Mouse (Mus musculus): ENCODE data around the gene Gm18336. TPM values are rescaled to one million over a fixed set of nuclear protein-coding genes. Genes with fewer than 3 reads are reported as not detected.

Gene Gm18336
- polyA plus RNA-seq, 1 experiment from 2014 or later = not detected

- Histone ChIP-seq H3K9me3 (ENCODE audit: control insufficient read depth, low read length) (no peaks in the 10 kb centered on the region), H3K36me3 (ENCODE audit: control insufficient read depth, insufficient read depth, low read length) (no peaks in the 10 kb centered on the region), H3K27me3 (ENCODE audit: control insufficient read depth, insufficient read depth, low read length) (no peaks in the 10 kb centered on the region), H3K4me2 (ENCODE audit: low read length) (no peak overlapping the region), H3K4me1 (ENCODE audit: control insufficient read depth in 2 of 2, insufficient read depth in 2 of 2, low read length in 2 of 2) (no peaks in the 10 kb centered on the region), H3K27ac (replicated peaks in 1 of 2; ENCODE audit: control insufficient read depth in 1 of 2, insufficient read depth in 1 of 2, low read depth in 2 of 2, low read length in 2 of 2) (no peak overlapping the region), H3K4me3 (ENCODE audit: control insufficient read depth in 1 of 2, insufficient read depth in 1 of 2, low read depth in 1 of 2, low read length in 2 of 2) (no peak overlapping the region), H3K9ac (ENCODE audit: low read length) (no peak overlapping the region)
- ATAC-seq (ENCODE audit: insufficient number of reproducible peaks, insufficient read depth, low FRiP score, low read depth) = no peak
- 85% methylated on average over 20 of the region's 20 CpGs for WGBS
Observed at GRCm38 (mm10) chrX:73400951-73401350, 2.4 kb upstream of the Gm18336 start.

DNA sequence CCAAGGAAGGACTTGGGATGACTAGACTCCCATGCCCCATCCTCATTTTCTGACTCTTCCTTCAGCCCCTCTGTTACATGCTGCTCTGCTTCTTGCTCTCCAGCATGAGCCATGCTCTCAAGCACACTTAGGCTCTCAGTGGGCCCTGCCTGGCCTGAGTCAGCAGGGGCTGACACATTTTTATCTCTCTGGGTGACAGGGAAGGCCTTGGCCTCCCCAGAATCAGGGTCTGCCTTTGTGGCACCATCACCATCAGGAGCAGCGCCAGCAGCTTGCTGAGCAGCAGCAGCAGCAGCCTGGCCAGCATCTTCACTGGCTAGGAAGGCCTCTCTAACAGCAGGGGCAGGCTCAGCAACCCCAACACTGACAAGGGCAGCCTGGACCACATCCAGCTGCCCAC is 2.1 kb downstream of the Gm18336 start:
- H3K4me2 ChIP-seq (ENCODE audit: low read length) = no peak overlapping the region

DNA sequence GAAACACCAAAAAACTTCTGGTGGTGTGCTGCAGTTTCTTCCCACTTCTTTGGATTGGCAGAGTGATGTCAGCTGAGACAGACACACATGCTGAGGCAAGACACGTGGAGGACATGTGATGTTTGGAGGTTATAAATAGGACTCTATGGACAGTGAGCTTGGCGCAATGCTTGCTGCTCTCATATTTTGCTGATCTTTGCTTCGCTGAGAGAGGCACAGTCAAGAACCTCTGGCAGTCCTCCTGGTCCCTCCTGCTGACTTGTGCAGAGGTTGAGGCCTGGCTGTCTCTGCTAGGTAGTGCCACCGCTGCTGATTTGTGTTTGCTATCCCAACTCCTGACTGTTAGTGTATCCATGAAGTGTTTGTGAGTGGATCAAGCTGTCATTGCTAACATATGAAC is 7.1 kb downstream of the Gm18336 start:
- WGBS = 68% methylated on average over 4 of the region's 4 CpGs
- Histone ChIP-seq H3K9me3 (ENCODE audit: control insufficient read depth, low read length) (no peaks in the 10 kb centered on the region), H3K36me3 (ENCODE audit: control insufficient read depth, insufficient read depth, low read length) (no peaks in the 10 kb centered on the region)

More for the DNA sequence above, 2.1 kb downstream of the Gm18336 start:
- H3K4me3 ChIP-seq (ENCODE audit: control insufficient read depth in 1 of 2, insufficient read depth in 1 of 2, low read depth in 1 of 2, low read length in 2 of 2) = no peak overlapping the region
- no peaks in the 10 kb centered on the region; a peak in 1 of 4 replicates for H3K4me1 ChIP-seq (ENCODE audit: control insufficient read depth in 2 of 2, insufficient read depth in 2 of 2, low read length in 2 of 2)
- 70% methylated on average over 1 of the region's 1 CpGs for WGBS
- H3K27ac ChIP-seq (replicated peaks in 1 of 2; ENCODE audit: control insufficient read depth in 1 of 2, insufficient read depth in 1 of 2, low read depth in 2 of 2, low read length in 2 of 2) = no peak overlapping the region
- H3K9me3 ChIP-seq (ENCODE audit: control insufficient read depth, low read length) = no peaks in the 10 kb centered on the region
- no peak for ATAC-seq (ENCODE audit: insufficient number of reproducible peaks, insufficient read depth, low FRiP score, low read depth)
- H3K36me3 ChIP-seq (ENCODE audit: control insufficient read depth, insufficient read depth, low read length) = no peaks in the 10 kb centered on the region
- no peaks in the 10 kb centered on the region for H3K27me3 ChIP-seq (ENCODE audit: control insufficient read depth, insufficient read depth, low read length)
- H3K9ac ChIP-seq (ENCODE audit: low read length) = no peak overlapping the region

DNA sequence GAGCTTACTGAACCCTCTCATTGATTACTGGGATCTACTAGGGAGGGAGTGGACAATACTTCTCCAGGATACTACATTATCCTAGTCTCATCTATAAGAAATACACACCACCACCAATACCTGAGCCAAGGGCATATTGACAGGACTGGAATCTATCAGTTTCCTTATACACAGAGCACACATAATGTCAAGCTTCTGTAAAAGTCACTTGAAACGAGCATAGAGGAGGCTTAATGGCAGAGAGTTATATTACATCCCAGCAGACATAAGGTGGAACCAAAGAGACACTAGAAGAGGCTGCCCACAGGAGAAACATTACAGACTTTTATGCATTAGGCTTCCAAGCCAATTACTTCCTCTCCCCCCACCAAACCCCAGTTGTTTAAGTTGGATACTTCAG is 13.6 kb downstream of the Gm18336 start:
- Histone ChIP-seq H3K27me3 (ENCODE audit: control insufficient read depth, insufficient read depth, low read length) (no peaks in the 10 kb centered on the region), H3K4me3 (ENCODE audit: control insufficient read depth in 1 of 2, insufficient read depth in 1 of 2, low read depth in 1 of 2, low read length in 2 of 2) (no peak overlapping the region), H3K9me3 (ENCODE audit: control insufficient read depth, low read length) (no peaks in the 10 kb centered on the region), H3K4me1 (ENCODE audit: control insufficient read depth in 2 of 2, insufficient read depth in 2 of 2, low read length in 2 of 2) (no peaks in the 10 kb centered on the region), H3K4me2 (ENCODE audit: low read length) (no peak overlapping the region), H3K27ac (replicated peaks in 1 of 2; ENCODE audit: control insufficient read depth in 1 of 2, insufficient read depth in 1 of 2, low read depth in 2 of 2, low read length in 2 of 2) (no peak overlapping the region), H3K36me3 (ENCODE audit: control insufficient read depth, insufficient read depth, low read length) (no peaks in the 10 kb centered on the region), H3K9ac (ENCODE audit: low read length) (no peak overlapping the region)
- WGBS = 22% methylated on average over 1 of the region's 1 CpGs
- no peak for ATAC-seq (ENCODE audit: insufficient number of reproducible peaks, insufficient read depth, low FRiP score, low read depth)

More for the DNA sequence above, 7.1 kb downstream of the Gm18336 start:
- no peak for ATAC-seq (ENCODE audit: insufficient number of reproducible peaks, insufficient read depth, low FRiP score, low read depth)
- no peaks in the 10 kb centered on the region for H3K27me3 ChIP-seq (ENCODE audit: control insufficient read depth, insufficient read depth, low read length)
- no peak overlapping the region for H3K4me2 ChIP-seq (ENCODE audit: low read length)
- H3K4me1 ChIP-seq (ENCODE audit: control insufficient read depth in 2 of 2, insufficient read depth in 2 of 2, low read length in 2 of 2) = no peaks in the 10 kb centered on the region; a peak in 1 of 4 replicates
- H3K27ac ChIP-seq (replicated peaks in 1 of 2; ENCODE audit: control insufficient read depth in 1 of 2, insufficient read depth in 1 of 2, low read depth in 2 of 2, low read length in 2 of 2) = no peak overlapping the region
- H3K4me3 ChIP-seq (ENCODE audit: control insufficient read depth in 1 of 2, insufficient read depth in 1 of 2, low read depth in 1 of 2, low read length in 2 of 2) = no peak overlapping the region
- H3K9ac ChIP-seq (ENCODE audit: low read length) = no peak overlapping the region

DNA sequence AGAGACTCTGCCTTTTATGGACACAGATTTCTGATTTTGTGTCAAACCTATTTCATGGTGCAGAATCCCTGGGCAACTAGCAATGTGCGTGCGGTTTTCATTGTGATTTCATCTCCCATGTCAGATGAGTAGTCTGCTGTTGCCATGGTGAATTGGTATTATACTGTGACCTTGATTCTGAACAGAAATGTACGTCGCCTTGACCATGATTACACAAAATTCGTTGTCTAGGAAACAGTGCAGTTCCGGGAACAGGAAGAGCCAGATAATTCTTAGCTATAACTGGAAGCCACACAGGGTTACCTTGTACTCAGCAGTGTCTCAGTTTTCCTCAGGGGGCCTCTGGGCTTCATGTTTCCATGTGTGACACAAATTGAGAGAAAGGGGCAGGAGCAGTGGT is 14.1 kb downstream of the Gm18336 start:
- no peak for ATAC-seq (ENCODE audit: insufficient number of reproducible peaks, insufficient read depth, low FRiP score, low read depth)
- H3K27ac ChIP-seq (replicated peaks in 1 of 2; ENCODE audit: control insufficient read depth in 1 of 2, insufficient read depth in 1 of 2, low read depth in 2 of 2, low read length in 2 of 2) = no peak overlapping the region
- no peaks in the 10 kb centered on the region for H3K27me3 ChIP-seq (ENCODE audit: control insufficient read depth, insufficient read depth, low read length)
- no peaks in the 10 kb centered on the region for H3K4me1 ChIP-seq (ENCODE audit: control insufficient read depth in 2 of 2, insufficient read depth in 2 of 2, low read length in 2 of 2)
- no peaks in the 10 kb centered on the region for H3K9me3 ChIP-seq (ENCODE audit: control insufficient read depth, low read length)
- no peak overlapping the region for H3K9ac ChIP-seq (ENCODE audit: low read length)
- H3K4me2 ChIP-seq (ENCODE audit: low read length) = no peak overlapping the region
- no peak overlapping the region for H3K4me3 ChIP-seq (ENCODE audit: control insufficient read depth in 1 of 2, insufficient read depth in 1 of 2, low read depth in 1 of 2, low read length in 2 of 2)
- 63% methylated on average over 6 of the region's 6 CpGs for WGBS
- H3K36me3 ChIP-seq (ENCODE audit: control insufficient read depth, insufficient read depth, low read length) = no peaks in the 10 kb centered on the region

- H3K4me2 ChIP-seq (ENCODE audit: low read length) = no peak overlapping the region
- peaks cover 10% of the 10 kb centered on the region; the same call in 1 of the 2 replicates for H3K36me3 ChIP-seq (ENCODE audit: control insufficient read depth, insufficient read depth, low read length)
- H3K9ac ChIP-seq (ENCODE audit: low read length) = no peak overlapping the region
- no peak for ATAC-seq (ENCODE audit: insufficient number of reproducible peaks, insufficient read depth, low FRiP score, low read depth)
- H3K27ac ChIP-seq (replicated peaks in 1 of 2; ENCODE audit: control insufficient read depth in 1 of 2, insufficient read depth in 1 of 2, low read depth in 2 of 2, low read length in 2 of 2) = no peak overlapping the region
- no peak overlapping the region for H3K4me3 ChIP-seq (ENCODE audit: control insufficient read depth in 1 of 2, insufficient read depth in 1 of 2, low read depth in 1 of 2, low read length in 2 of 2)
- no peaks in the 10 kb centered on the region for H3K27me3 ChIP-seq (ENCODE audit: control insufficient read depth, insufficient read depth, low read length)
- no peaks in the 10 kb centered on the region for H3K9me3 ChIP-seq (ENCODE audit: control insufficient read depth, low read length)
- H3K4me1 ChIP-seq (ENCODE audit: control insufficient read depth in 2 of 2, insufficient read depth in 2 of 2, low read length in 2 of 2) = no peaks in the 10 kb centered on the region
Observed at GRCm38 (mm10) chrX:73363291-73363690, 35.2 kb downstream of the Gm18336 start.

DNA sequence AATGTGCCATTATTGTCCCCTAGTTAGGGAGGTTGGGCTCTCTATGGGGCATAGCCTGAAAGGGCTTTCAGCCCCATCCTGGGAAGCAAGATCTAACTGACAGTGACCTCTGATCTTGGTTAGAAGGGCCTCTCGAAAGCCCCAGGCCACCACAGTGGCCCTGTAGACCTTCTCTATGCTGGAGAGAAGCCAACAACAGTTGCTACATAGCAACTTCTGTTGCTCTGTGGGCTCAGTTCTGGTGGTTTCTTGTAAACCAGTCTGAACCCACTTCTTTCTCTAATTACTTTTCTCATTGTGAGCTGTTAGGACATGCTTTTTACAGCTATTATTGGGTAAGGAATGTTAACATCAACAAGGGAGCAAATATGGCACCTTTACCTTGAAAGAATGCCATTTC is 41.8 kb downstream of the Gm18336 start:
- Histone ChIP-seq H3K27ac (replicated peaks in 1 of 2; ENCODE audit: control insufficient read depth in 1 of 2, insufficient read depth in 1 of 2, low read depth in 2 of 2, low read length in 2 of 2) (no peak overlapping the region), H3K4me3 (ENCODE audit: control insufficient read depth in 1 of 2, insufficient read depth in 1 of 2, low read depth in 1 of 2, low read length in 2 of 2) (no peak overlapping the region), H3K27me3 (ENCODE audit: control insufficient read depth, insufficient read depth, low read length) (no peaks in the 10 kb centered on the region), H3K4me1 (ENCODE audit: control insufficient read depth in 2 of 2, insufficient read depth in 2 of 2, low read length in 2 of 2) (no peaks in the 10 kb centered on the region), H3K9ac (ENCODE audit: low read length) (no peak overlapping the region), H3K4me2 (ENCODE audit: low read length) (no peak overlapping the region), H3K9me3 (ENCODE audit: control insufficient read depth, low read length) (no peaks in the 10 kb centered on the region; the same call in 1 of the 2 replicates), H3K36me3 (ENCODE audit: control insufficient read depth, insufficient read depth, low read length) (peaks cover 70% of the 10 kb centered on the region)
- no peak for ATAC-seq (ENCODE audit: insufficient number of reproducible peaks, insufficient read depth, low FRiP score, low read depth)
- 81% methylated on average over 1 of the region's 1 CpGs for WGBS

GRCm38 (mm10) chrX:73356163-73356562 is 42.4 kb downstream of the Gm18336 start:
- no peak for ATAC-seq (ENCODE audit: insufficient number of reproducible peaks, insufficient read depth, low FRiP score, low read depth)
- no peak overlapping the region for H3K4me3 ChIP-seq (ENCODE audit: control insufficient read depth in 1 of 2, insufficient read depth in 1 of 2, low read depth in 1 of 2, low read length in 2 of 2)
- no peak overlapping the region for H3K9ac ChIP-seq (ENCODE audit: low read length)
- peaks cover 76% of the 10 kb centered on the region for H3K36me3 ChIP-seq (ENCODE audit: control insufficient read depth, insufficient read depth, low read length)
- WGBS = 81% methylated on average over 2 of the region's 2 CpGs
- H3K27me3 ChIP-seq (ENCODE audit: control insufficient read depth, insufficient read depth, low read length) = no peaks in the 10 kb centered on the region
- no peaks in the 10 kb centered on the region for H3K4me1 ChIP-seq (ENCODE audit: control insufficient read depth in 2 of 2, insufficient read depth in 2 of 2, low read length in 2 of 2)
- no peaks in the 10 kb centered on the region; the same call in 1 of the 2 replicates for H3K9me3 ChIP-seq (ENCODE audit: control insufficient read depth, low read length)
- no peak overlapping the region for H3K4me2 ChIP-seq (ENCODE audit: low read length)
- H3K27ac ChIP-seq (replicated peaks in 1 of 2; ENCODE audit: control insufficient read depth in 1 of 2, insufficient read depth in 1 of 2, low read depth in 2 of 2, low read length in 2 of 2) = no peak overlapping the region

Data from heart, embryonic 14.5 days (tissue).